Mouse (Mus musculus) intestine, embryonic 14.5 days (tissue): ENCODE data around the gene Fam71e2. TPM values are rescaled to one million over a fixed set of nuclear protein-coding genes. Genes with fewer than 3 reads are reported as not detected.

Experiments used
- ATAC-seq: fragments of 200-750 bp; cut with Nextera tagmentation; replicated peaks from 2 replicates; pipeline ENCODE4 v1.8.0; 2017; ENCODE audit warnings: low read depth, moderate number of reproducible peaks, moderate TSS enrichment, moderate library complexity; ENCODE audit not compliant: low FRiP score, low TSS enrichment
- DNase-seq: peaks from one replicate; pipeline ENCODE4 v3.0.0-alpha.2; 2018; ENCODE audit warnings: low spot score
- H3K27ac ChIP-seq: fragments of 300-500 bp; sonication (generic); 2 replicates; pipeline ENCODE4 v1.5.1; 2014; ENCODE audit warnings: low read depth, mild to moderate bottlenecking, control low read depth
- H3K27me3 ChIP-seq: fragments of 300-500 bp; sonication (generic); replicated peaks from 2 replicates; pipeline ENCODE4 v1.6.1; 2014; ENCODE audit warnings: low read length, control low read depth; ENCODE audit not compliant: control insufficient read depth, insufficient read depth
- H3K36me3 ChIP-seq: fragments of 300-500 bp; sonication (generic); 2 replicates; pipeline ENCODE4 v1.6.1; 2014; ENCODE audit warnings: low read length, control low read depth; ENCODE audit not compliant: control insufficient read depth, insufficient read depth
- H3K4me1 ChIP-seq: fragments of 300-500 bp; sonication (generic); replicated peaks from 2 replicates; pipeline ENCODE4 v1.6.1; 2014; ENCODE audit warnings: low read length, control low read depth, mixed read lengths; ENCODE audit not compliant: control insufficient read depth, insufficient read depth
- H3K4me2 ChIP-seq: fragments of 300-500 bp; sonication (generic); 2 replicates; pipeline ENCODE4 v1.6.1; 2014; ENCODE audit warnings: low read length
- H3K4me3 ChIP-seq: fragments of 300-500 bp; sonication (generic); 2 replicates; pipeline ENCODE4 v1.5.1; 2014; ENCODE audit warnings: low read depth, low read length, control low read depth, mixed read lengths
- H3K9ac ChIP-seq: fragments of 300-500 bp; sonication (generic); 2 replicates; pipeline ENCODE4 v1.6.1; 2014; ENCODE audit warnings: mild to moderate bottlenecking, low read length
- H3K9me3 ChIP-seq: fragments of 300-500 bp; sonication (generic); 2 replicates; pipeline ENCODE4 v1.6.1; 2016; ENCODE audit warnings: low read length, control low read depth; ENCODE audit not compliant: control insufficient read depth
- WGBS: fragments of 180-500 bp; shearing (Covaris S2); extraction: QIAGEN DNeasy Blood & Tissue Kit; methylation state at CpG from one replicate; pipeline ENCODE4 v1.1.7; 2014; 5-methylcytosine and 5-hydroxymethylcytosine counted together
- polyA plus RNA-seq: library from polyadenylated mRNA; unstranded; fragments of >200 nt; fragmentation: Nextera tagmentation; extraction: Ambion mirVana; gene quantifications from 2 replicates; pipeline ENCODE4 v1.2.1, GENCODE M21; 2014

Fam71e2 gene
- polyA plus RNA-seq, 1 experiment from 2014 or later: not detected

GRCm38 (mm10) chr7:4705098-4705497, 66.0 kb downstream of the Fam71e2 start:
- ATAC-seq (no peak), DNase-seq (peak; percentile 73)
- Histone ChIP-seq H3K4me2 (no peak overlapping the region), H3K9me3 (no peaks in the 10 kb centered on the region), H3K36me3 (peaks cover 79% of the 10 kb centered on the region), H3K4me3 (no peak overlapping the region), H3K9ac (no peak overlapping the region), H3K27me3 (no peaks in the 10 kb centered on the region), H3K27ac (no peak overlapping the region), H3K4me1 (no peaks in the 10 kb centered on the region)
- 51% methylated on average over 18 of the region's 18 CpGs for WGBS

Other genes starting within 250 kb of the Fam71e2 start
- 1.5 and 1.7 TPM in 2 replicates for gene Tnni3, start 247.1 kb downstream of the Fam71e2 start, polyA plus RNA-seq
- gene Dnaaf3, start 238.8 kb downstream of the Fam71e2 start, polyA plus RNA-seq: 0.57 and 0.77 TPM in 2 replicates
- gene Syt5, start 223.8 kb downstream of the Fam71e2 start, polyA plus RNA-seq: 5.6 and 6.7 TPM in 2 replicates
- not detected in 2 replicates for gene Ptprh, start 167.3 kb downstream of the Fam71e2 start, polyA plus RNA-seq
- gene Tmem86b, start 139.9 kb downstream of the Fam71e2 start, polyA plus RNA-seq: 2.5 and 3.8 TPM in 2 replicates
- 7.3 and 8.5 TPM in 2 replicates for gene Ppp6r1, start 112.3 kb downstream of the Fam71e2 start, polyA plus RNA-seq
- 102 and 105 TPM in 2 replicates for gene Hspbp1, start 86.2 kb downstream of the Fam71e2 start, polyA plus RNA-seq
- gene Brsk1, start 80.7 kb downstream of the Fam71e2 start, polyA plus RNA-seq: 1.7 and 1.9 TPM in 2 replicates
- 0.66 and 0.85 TPM in 2 replicates for gene Tmem150b, start 46.1 kb downstream of the Fam71e2 start, polyA plus RNA-seq
- 63.6 and 66.9 TPM in 2 replicates for gene Kmt5c, start 31.2 kb downstream of the Fam71e2 start, polyA plus RNA-seq
- 54.1 and 61.8 TPM in 2 replicates for gene Cox6b2, start 18.2 kb downstream of the Fam71e2 start, polyA plus RNA-seq
- 0.28 TPM in 1 of 2 replicates, not detected in the other for gene Il11, start 11.6 kb upstream of the Fam71e2 start, polyA plus RNA-seq
- 0.52 TPM in 1 of 2 replicates, not detected in the other for gene Tmem190, start 11.6 kb upstream of the Fam71e2 start, polyA plus RNA-seq
- 14.5 and 24.3 TPM in 2 replicates for gene Tmem238, start 18.4 kb upstream of the Fam71e2 start, polyA plus RNA-seq
- gene Rpl28, start 21.6 kb upstream of the Fam71e2 start, polyA plus RNA-seq: 293 and 321 TPM in 2 replicates
- 354 and 371 TPM in 2 replicates for gene Ube2s, start 41.3 kb upstream of the Fam71e2 start, polyA plus RNA-seq
- gene Shisa7, start 73.4 kb upstream of the Fam71e2 start, polyA plus RNA-seq: 0.30 and 0.42 TPM in 2 replicates
- 6.3 and 8.9 TPM in 2 replicates for gene Isoc2b, start 99.0 kb upstream of the Fam71e2 start, polyA plus RNA-seq
- gene Isoc2a, start 105.9 kb upstream of the Fam71e2 start, polyA plus RNA-seq: 0.96 and 1.0 TPM in 2 replicates
- not detected in 2 replicates for gene Gm36210, start 135.2 kb upstream of the Fam71e2 start, polyA plus RNA-seq
- 3.3 and 4.0 TPM in 2 replicates for gene Zfp628, start 143.9 kb upstream of the Fam71e2 start, polyA plus RNA-seq
- 3.1 and 3.3 TPM in 2 replicates for gene Nat14, start 150.7 kb upstream of the Fam71e2 start, polyA plus RNA-seq
- gene Ssc5d, start 154.5 kb upstream of the Fam71e2 start, polyA plus RNA-seq: 3.7 and 4.0 TPM in 2 replicates
- 0.23 and 0.26 TPM in 2 replicates for gene Sbk2, start 193.1 kb upstream of the Fam71e2 start, polyA plus RNA-seq
- 0.16 TPM in 1 of 2 replicates, not detected in the other for gene Sbk3, start 199.9 kb upstream of the Fam71e2 start, polyA plus RNA-seq
- 30.6 and 35.4 TPM in 2 replicates for gene Zfp579, start 224.9 kb upstream of the Fam71e2 start, polyA plus RNA-seq
- 15.7 and 16.0 TPM in 2 replicates for gene Zfp524, start 243.1 kb upstream of the Fam71e2 start, polyA plus RNA-seq
- gene Fiz1, start 243.4 kb upstream of the Fam71e2 start, polyA plus RNA-seq: 37.5 and 40.3 TPM in 2 replicates
- 1.0 and 2.0 TPM in 2 replicates for gene Gm44973, start 244.2 kb upstream of the Fam71e2 start, polyA plus RNA-seq
- gene Zfp865, start 249.1 kb upstream of the Fam71e2 start, polyA plus RNA-seq: 6.2 and 7.2 TPM in 2 replicates
- gene Ccdc106, start 249.3 kb upstream of the Fam71e2 start, polyA plus RNA-seq: 15.1 and 17.1 TPM in 2 replicates